ENCODE assay signal across 8 mouse cellular contexts in genomic region chr5:36748536-36749061, GRCm38 (mm10). TPM values are rescaled to one million over a fixed set of nuclear protein-coding genes. Genes with fewer than 3 reads are reported as not detected.
DNase-seq lines count a peak whose midpoint lies in the region; ATAC-seq lines count a peak whose summit lies in the region.

Gene Bloc1s4 (minus strand): TSS chr5:36748650.

- H3K36me3 ChIP-seq in hindbrain, embryonic 11.5 days (ENCODE audit: control insufficient read depth, insufficient read depth, low read length) = no peaks in the 10 kb centered on the region

- peaks cover 3% of the 10 kb centered on the region; the same call in 1 of the 2 replicates for H3K4me1 ChIP-seq in hindbrain, embryonic 11.5 days (replicated peaks; ENCODE audit: control insufficient read depth, insufficient read depth, low read length)

- H3K9me3 ChIP-seq in hindbrain, embryonic 11.5 days (ENCODE audit: control insufficient read depth, low read length) = no peaks in the 10 kb centered on the region

- peak; percentile 94 for DNase-seq in MN1 (ENCODE audit: low spot score)
- DNase-seq in cerebellum, adult 9-10 months = peak; percentile 92
- DNase-seq in frontal cortex, adult 2 months (ENCODE audit: extremely low spot score in 1 of 2, low spot score in 1 of 2) = peak; percentile 90 to 97
- DNase-seq in hindbrain, embryonic 11.5 days (ENCODE audit: low spot score) = peak; percentile 97
- peak; percentile 94 to 95 for DNase-seq in layer of hippocampus, postnatal 10 days (ENCODE audit: low spot score in 2 of 2)
- peak; percentile 94 for DNase-seq in lung, postnatal 10 days
- DNase-seq in ovary, postnatal 36 days (ENCODE audit: low spot score) = peak; percentile 89
- peak; percentile 85 for DNase-seq in thymus, postnatal 25 days

- H3K4me3 ChIP-seq in hindbrain, embryonic 11.5 days (ENCODE audit: low read depth, low read length) = peak within 1 kb of the TSS; percentile 99

- H3K4me2 ChIP-seq in hindbrain, embryonic 11.5 days (replicated peaks; ENCODE audit: low read depth, low read length) = peak within 1 kb of the TSS; percentile 97

- peak; percentile 94 for ATAC-seq in hindbrain, embryonic 11.5 days (ENCODE audit: low FRiP score)

- H3K9ac ChIP-seq in hindbrain, embryonic 11.5 days (ENCODE audit: low read depth, low read length) = peak within 1 kb of the TSS; percentile 85

- no peak within 1 kb of the TSS for H3K27ac ChIP-seq in hindbrain, embryonic 11.5 days (ENCODE audit: low read depth, low read length)

- H3K27me3 ChIP-seq in hindbrain, embryonic 11.5 days (ENCODE audit: control insufficient read depth, insufficient read depth, low read length) = no peaks in the 10 kb centered on the region

- WGBS in hindbrain, embryonic 11.5 days = 6% methylated on average over 30 of the region's 31 CpGs

RNA-seq across cellular contexts. Expression of gene Bloc1s4, which starts in this region (rescaled TPM):
- 23.4 and 24.0 TPM in 2 replicates for polyA plus RNA-seq in frontal cortex, adult 2 months (2012; rRNA removed)
- 21.0 and 24.4 TPM in 2 replicates for polyA plus RNA-seq in hindbrain, embryonic 11.5 days (2014; fragmentation: Nextera tagmentation; extraction: Ambion mirVana)
- 10 to 100 TPM; 18.0 to 19.8 TPM for total RNA-seq in layer of hippocampus, postnatal 10 days (2021)
